Mouse (Mus musculus) hindbrain, embryonic 15.5 days (tissue): ENCODE measurements around the gene Ttc19. TPM values are rescaled to one million over a fixed set of nuclear protein-coding genes. Genes with fewer than 3 reads are reported as not detected.

Source experiments
- ATAC-seq: fragments of 200-750 bp; cut with Nextera tagmentation; 2 replicates; pipeline ENCODE4 v1.8.0; 2017; ENCODE audit warnings: low read depth, moderate number of reproducible peaks, moderate TSS enrichment; ENCODE audit not compliant: low FRiP score
- H3K27ac ChIP-seq: fragments of 300-500 bp; sonication (generic); replicated peaks from 2 replicates; pipeline ENCODE4 v1.5.1; 2015; ENCODE audit warnings: mild to moderate bottlenecking, inconsistent platforms
- H3K27me3 ChIP-seq: fragments of 300-500 bp; sonication (generic); 2 replicates; pipeline ENCODE4 v1.6.1; 2015; ENCODE audit warnings: control low read depth, inconsistent platforms
- H3K36me3 ChIP-seq: fragments of 300-500 bp; sonication (generic); 2 replicates; pipeline ENCODE4 v1.6.1; 2015; ENCODE audit warnings: control low read depth, inconsistent platforms
- H3K4me1 ChIP-seq: fragments of 300-500 bp; sonication (generic); replicated peaks from 2 replicates; pipeline ENCODE4 v1.6.1; 2015; ENCODE audit warnings: control low read depth, inconsistent platforms
- H3K4me2 ChIP-seq: fragments of 300-500 bp; sonication (generic); 2 replicates; pipeline ENCODE4 v1.6.1; 2015; ENCODE audit warnings: moderate library complexity, mild to moderate bottlenecking, inconsistent platforms
- H3K4me3 ChIP-seq: fragments of 300-500 bp; sonication (generic); 2 replicates; pipeline ENCODE4 v1.5.1; 2015; ENCODE audit warnings: mild to moderate bottlenecking, inconsistent platforms
- H3K9ac ChIP-seq: fragments of 300-500 bp; sonication (generic); 2 replicates; pipeline ENCODE4 v1.6.1; 2015; ENCODE audit warnings: inconsistent platforms
- H3K9me3 ChIP-seq: fragments of 300-500 bp; sonication (generic); 2 replicates; pipeline ENCODE4 v1.6.1; 2016; ENCODE audit warnings: control low read depth, inconsistent platforms
- WGBS: fragments of 180-500 bp; shearing (Covaris S2); methylation state at CpG from one replicate; pipeline ENCODE4 v1.1.7; 2015; 5-methylcytosine and 5-hydroxymethylcytosine counted together
- polyA plus RNA-seq: library from polyadenylated mRNA; unstranded; fragments of >200 nt; fragmentation: Nextera tagmentation; extraction: Ambion mirVana; gene quantifications from 2 replicates; pipeline ENCODE4 v1.2.1, GENCODE M21; 2015

Gene Ttc19
- polyA plus RNA-seq, 1 experiment from 2014 or later, result 48.2 TPM

GRCm38 (mm10) chr11:62294121-62294520 is 12.8 kb downstream of the Ttc19 start:
- ATAC-seq, result no peak
- no peaks in the 10 kb centered on the region for H3K4me1 ChIP-seq
- H3K36me3 ChIP-seq, result peaks cover 35% of the 10 kb centered on the region
- no peak overlapping the region for H3K4me2 ChIP-seq
- no peaks in the 10 kb centered on the region for H3K9me3 ChIP-seq
- 94% methylated on average over 2 of the region's 2 CpGs for WGBS
- no peak overlapping the region for H3K4me3 ChIP-seq
- H3K9ac ChIP-seq, result no peak overlapping the region
- H3K27me3 ChIP-seq, result no peaks in the 10 kb centered on the region
- no peak overlapping the region for H3K27ac ChIP-seq

DNA sequence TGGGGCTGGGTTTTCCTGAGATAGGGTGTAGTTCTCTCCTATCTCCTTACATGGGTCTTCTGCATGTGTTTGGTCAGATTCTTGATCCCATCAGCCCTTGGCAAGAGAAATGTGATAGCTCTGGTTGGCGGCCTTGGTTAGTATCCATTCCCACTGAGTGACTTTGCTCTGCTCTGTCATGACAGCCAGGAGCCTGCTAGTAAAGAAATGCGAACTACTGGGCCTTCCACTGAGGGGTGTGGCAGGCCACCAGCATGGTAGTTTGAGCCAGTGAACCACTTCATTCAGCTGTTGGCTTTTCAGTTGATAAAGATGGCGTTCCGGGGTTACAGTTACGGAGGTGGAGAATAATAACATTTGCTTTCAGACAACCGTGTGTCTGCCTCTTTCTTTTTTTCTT is 17.6 kb downstream of the Ttc19 start:
- Histone ChIP-seq H3K27ac (no peak overlapping the region), H3K4me2 (no peak overlapping the region), H3K4me1 (no peaks in the 10 kb centered on the region), H3K9ac (no peak overlapping the region), H3K36me3 (peaks cover 20% of the 10 kb centered on the region), H3K4me3 (no peak overlapping the region), H3K9me3 (no peaks in the 10 kb centered on the region), H3K27me3 (no peaks in the 10 kb centered on the region)
- WGBS, result 84% methylated on average over 6 of the region's 6 CpGs
- ATAC-seq, result no peak

DNA sequence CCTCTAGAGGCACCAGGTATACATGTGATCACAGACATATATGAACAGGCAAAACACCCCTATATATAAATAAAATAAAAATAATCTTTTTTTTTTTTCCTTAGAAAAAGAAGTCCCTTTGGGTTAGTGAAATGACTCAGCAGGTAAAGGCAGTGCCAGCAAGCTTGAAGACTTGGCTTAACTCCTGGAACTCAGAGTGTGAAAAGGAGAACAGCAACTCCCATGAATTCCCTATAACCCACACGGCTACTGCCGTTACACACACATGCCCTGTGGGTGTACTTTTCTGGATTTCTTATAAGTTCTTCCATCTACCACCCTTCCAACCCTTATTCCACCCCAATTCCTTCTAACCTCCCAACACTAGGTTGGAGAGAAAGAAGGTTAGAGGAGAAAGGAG is 24.6 kb downstream of the Ttc19 start:
- Histone ChIP-seq H3K36me3 (peaks cover 47% of the 10 kb centered on the region), H3K27me3 (no peaks in the 10 kb centered on the region), H3K4me2 (no peak overlapping the region), H3K27ac (no peak overlapping the region), H3K4me1 (no peaks in the 10 kb centered on the region), H3K9me3 (no peaks in the 10 kb centered on the region), H3K4me3 (no peak overlapping the region), H3K9ac (no peak overlapping the region)
- no peak for ATAC-seq
- WGBS, result 98% methylated on average over 2 of the region's 2 CpGs

- Histone ChIP-seq H3K9me3 (no peaks in the 10 kb centered on the region), H3K4me2 (no peak overlapping the region), H3K4me3 (no peak overlapping the region), H3K27me3 (no peaks in the 10 kb centered on the region), H3K4me1 (no peaks in the 10 kb centered on the region), H3K36me3 (peaks cover 69% of the 10 kb centered on the region), H3K27ac (no peak overlapping the region), H3K9ac (no peak overlapping the region)
- WGBS, result 91% methylated on average over 2 of the region's 2 CpGs
- no peak for ATAC-seq
Measured at GRCm38 (mm10) chr11:62309296-62309695, 28.0 kb downstream of the Ttc19 start.

- no peak for ATAC-seq
- H3K9ac ChIP-seq, result no peak overlapping the region
- 96% methylated on average over 5 of the region's 5 CpGs for WGBS
- H3K4me2 ChIP-seq, result no peak overlapping the region
- no peaks in the 10 kb centered on the region for H3K27me3 ChIP-seq
- no peak overlapping the region for H3K4me3 ChIP-seq
- H3K36me3 ChIP-seq, result peaks cover 75% of the 10 kb centered on the region
- H3K27ac ChIP-seq, result no peak overlapping the region
- no peaks in the 10 kb centered on the region for H3K4me1 ChIP-seq
- H3K9me3 ChIP-seq, result no peaks in the 10 kb centered on the region
Measured at GRCm38 (mm10) chr11:62314984-62315383, 33.7 kb downstream of the Ttc19 start.

DNA sequence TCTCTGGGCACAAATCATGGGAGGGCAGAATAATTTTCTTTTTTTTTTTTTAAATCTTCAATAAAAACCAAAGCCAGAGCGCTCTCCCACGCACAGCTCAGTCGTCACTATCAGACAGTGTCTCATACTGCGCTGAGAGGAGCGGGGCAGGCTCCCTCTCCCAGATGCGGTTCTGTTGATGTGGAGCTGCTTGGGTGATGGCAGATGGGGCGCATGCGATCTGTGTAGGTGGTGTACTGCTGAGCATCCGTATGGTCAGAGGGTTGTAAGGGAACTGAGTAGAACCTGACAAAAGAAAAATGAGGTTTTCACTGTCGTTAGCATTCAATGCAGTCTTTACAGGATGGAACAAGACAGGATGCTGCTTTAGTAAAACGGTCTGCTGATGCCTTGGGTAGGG is 36.5 kb downstream of the Ttc19 start:
- Histone ChIP-seq H3K9ac (no peak overlapping the region), H3K4me1 (no peaks in the 10 kb centered on the region), H3K27me3 (no peaks in the 10 kb centered on the region), H3K36me3 (peaks cover 78% of the 10 kb centered on the region), H3K9me3 (no peaks in the 10 kb centered on the region), H3K27ac (no peak overlapping the region), H3K4me3 (no peak overlapping the region), H3K4me2 (no peak overlapping the region)
- 79% methylated on average over 11 of the region's 11 CpGs for WGBS
- no peak for ATAC-seq

- Histone ChIP-seq H3K4me2 (no peak overlapping the region), H3K27ac (no peak overlapping the region), H3K4me1 (no peaks in the 10 kb centered on the region), H3K9me3 (no peaks in the 10 kb centered on the region), H3K4me3 (no peak overlapping the region), H3K9ac (no peak overlapping the region), H3K36me3 (peaks cover 73% of the 10 kb centered on the region), H3K27me3 (no peaks in the 10 kb centered on the region)
- ATAC-seq, result no peak
- 89% methylated on average over 3 of the region's 3 CpGs for WGBS
Measured at GRCm38 (mm10) chr11:62320097-62320496, 38.8 kb downstream of the Ttc19 start.

DNA sequence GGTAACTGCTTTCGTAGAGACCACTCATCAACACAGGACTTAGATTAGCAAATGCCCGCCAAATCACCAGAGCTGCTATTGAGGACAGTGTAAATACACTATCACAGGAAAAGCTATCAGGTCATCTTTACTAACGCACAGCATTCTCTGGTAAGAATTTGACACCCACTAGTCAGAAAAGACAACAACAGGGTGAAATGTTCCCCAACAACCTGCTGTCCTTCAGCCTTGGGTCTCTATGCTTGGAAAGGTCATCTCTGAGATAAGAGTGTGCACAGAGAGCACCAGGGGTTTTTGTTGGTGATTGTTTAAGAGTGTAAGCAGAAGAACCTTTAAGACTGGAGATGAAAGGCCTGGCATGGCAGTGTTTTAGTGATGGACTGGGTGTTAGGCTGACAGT is 42.4 kb downstream of the Ttc19 start:
- WGBS, result 90% methylated on average over 3 of the region's 3 CpGs
- H3K4me2 ChIP-seq, result no peak overlapping the region
- H3K9me3 ChIP-seq, result no peaks in the 10 kb centered on the region
- no peaks in the 10 kb centered on the region for H3K4me1 ChIP-seq
- H3K9ac ChIP-seq, result no peak overlapping the region
- ATAC-seq, result no peak
- H3K36me3 ChIP-seq, result peaks cover 79% of the 10 kb centered on the region
- H3K27ac ChIP-seq, result no peak overlapping the region
- no peaks in the 10 kb centered on the region for H3K27me3 ChIP-seq
- no peak overlapping the region for H3K4me3 ChIP-seq

GRCm38 (mm10) chr11:62331141-62331540 is 49.9 kb downstream of the Ttc19 start:
- no peaks in the 10 kb centered on the region for H3K27me3 ChIP-seq
- H3K36me3 ChIP-seq, result peaks cover 69% of the 10 kb centered on the region
- WGBS, result 85% methylated on average over 5 of the region's 5 CpGs
- no peak overlapping the region for H3K27ac ChIP-seq
- ATAC-seq, result no peak
- no peak overlapping the region for H3K4me3 ChIP-seq
- H3K4me1 ChIP-seq, result no peaks in the 10 kb centered on the region
- H3K9ac ChIP-seq, result no peak overlapping the region
- H3K9me3 ChIP-seq, result no peaks in the 10 kb centered on the region
- H3K4me2 ChIP-seq, result no peak overlapping the region

DNA sequence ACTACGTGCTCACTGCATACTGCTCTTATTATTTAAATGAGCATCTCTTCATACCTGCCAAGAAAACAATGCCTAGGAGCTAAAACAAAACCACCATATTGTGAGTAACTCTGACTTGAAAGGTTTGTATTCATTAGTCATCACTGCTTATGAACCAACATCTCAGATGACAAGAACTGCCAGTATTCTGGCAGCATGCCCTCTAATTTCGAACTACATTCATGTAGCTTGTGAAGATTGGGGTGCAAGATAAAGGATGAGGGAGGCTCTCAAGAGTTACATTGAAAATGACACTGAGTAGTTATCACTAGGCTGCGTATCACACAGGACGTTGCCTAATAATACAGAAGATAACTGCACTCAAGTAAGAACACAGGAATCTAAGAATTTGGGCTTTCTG is 51.0 kb downstream of the Ttc19 start:
- 89% methylated on average over 4 of the region's 4 CpGs for WGBS
- no peak overlapping the region for H3K4me2 ChIP-seq
- H3K36me3 ChIP-seq, result peaks cover 68% of the 10 kb centered on the region

DNA sequence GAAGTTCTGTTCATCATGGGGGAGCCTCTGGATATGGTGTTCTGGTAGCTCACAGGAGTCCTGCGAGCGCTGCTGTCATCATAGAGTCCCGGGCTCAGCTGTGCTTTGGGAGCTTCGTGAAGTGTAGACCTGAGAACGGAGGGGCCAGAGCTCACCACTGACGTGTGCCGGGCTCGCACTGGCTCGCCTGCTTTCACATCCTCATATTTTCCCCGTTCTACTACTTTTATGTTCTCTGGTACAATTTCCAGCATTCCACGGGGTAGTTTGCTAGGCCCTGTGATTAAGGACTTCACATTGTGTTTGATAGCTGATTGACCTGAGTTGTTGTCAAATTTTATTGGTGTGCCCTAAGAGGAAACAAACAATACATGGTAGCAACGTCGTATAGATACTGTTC is 61.7 kb downstream of the Ttc19 start:
- Histone ChIP-seq H3K4me2 (no peak overlapping the region), H3K27me3 (no peaks in the 10 kb centered on the region), H3K4me1 (no peaks in the 10 kb centered on the region), H3K9me3 (no peaks in the 10 kb centered on the region), H3K36me3 (peaks cover 55% of the 10 kb centered on the region), H3K4me3 (no peak overlapping the region), H3K9ac (no peak overlapping the region), H3K27ac (no peak overlapping the region)
- WGBS, result 96% methylated on average over 13 of the region's 13 CpGs
- no peak for ATAC-seq

More for the DNA sequence above, 51.0 kb downstream of the Ttc19 start:
- H3K27me3 ChIP-seq, result no peaks in the 10 kb centered on the region
- no peak overlapping the region for H3K9ac ChIP-seq
- H3K9me3 ChIP-seq, result no peaks in the 10 kb centered on the region
- ATAC-seq, result no peak
- no peak overlapping the region for H3K4me3 ChIP-seq
- H3K27ac ChIP-seq, result no peak overlapping the region
- H3K4me1 ChIP-seq, result no peaks in the 10 kb centered on the region

GRCm38 (mm10) chr11:62351948-62352347 is 70.7 kb downstream of the Ttc19 start:
- 92% methylated on average over 4 of the region's 4 CpGs for WGBS
- Histone ChIP-seq H3K9me3 (no peaks in the 10 kb centered on the region), H3K36me3 (peaks cover 76% of the 10 kb centered on the region), H3K9ac (no peak overlapping the region), H3K27ac (no peak overlapping the region), H3K27me3 (no peaks in the 10 kb centered on the region), H3K4me2 (no peak overlapping the region), H3K4me1 (no peaks in the 10 kb centered on the region), H3K4me3 (no peak overlapping the region)
- no peak for ATAC-seq

- Histone ChIP-seq H3K27ac (no peak overlapping the region), H3K4me3 (no peak overlapping the region), H3K27me3 (no peaks in the 10 kb centered on the region), H3K4me1 (no peaks in the 10 kb centered on the region), H3K9me3 (no peaks in the 10 kb centered on the region), H3K36me3 (peaks cover 62% of the 10 kb centered on the region), H3K9ac (no peak overlapping the region), H3K4me2 (no peak overlapping the region)
- 94% methylated on average over 2 of the region's 2 CpGs for WGBS
- no peak for ATAC-seq
Measured at GRCm38 (mm10) chr11:62355216-62355615, 73.9 kb downstream of the Ttc19 start.
